Mouse (Mus musculus) bone marrow macrophage, adult 2 months (primary cell): ENCODE measurements around the gene Calhm3. TPM values are rescaled to one million over a fixed set of nuclear protein-coding genes. Genes with fewer than 3 reads are reported as not detected.

Source experiments
- H3K27ac ChIP-seq: 2 replicates; pipeline ENCODE4 v1.5.1; 2012; ENCODE audit warnings: low read depth, low read length; ENCODE audit not compliant: insufficient read depth
- H3K4me1 ChIP-seq: 2 replicates; pipeline ENCODE4 v1.6.1; 2012; ENCODE audit warnings: low read length; ENCODE audit not compliant: control insufficient read depth, insufficient read depth
- H3K4me3 ChIP-seq: 2 replicates; pipeline ENCODE4 v1.5.1; 2012; ENCODE audit warnings: mild to moderate bottlenecking, low read length, moderate library complexity; ENCODE audit not compliant: insufficient read depth
- CTCF ChIP-seq: IDR thresholded peaks from 2 replicates; pipeline ENCODE4 v1.5.1; 2012; ENCODE audit warnings: low read depth, mild to moderate bottlenecking, low read length, moderate library complexity
- POLR2A ChIP-seq: IDR thresholded peaks from 2 replicates; pipeline ENCODE4 v1.6.1; 2012; ENCODE audit warnings: mild to moderate bottlenecking, low read depth, low read length, borderline replicate concordance
- polyA plus RNA-seq: library from polyadenylated mRNA; stranded (reverse); fragments of >200 nt; gene quantifications from 2 replicates; pipeline ENCODE4 v1.2.4, GENCODE M21; 2012; ENCODE audit not compliant: missing spikeins, insufficient read depth, insufficient read length

Gene Calhm3
- polyA plus RNA-seq, 1 experiment = not detected

GRCm38 (mm10) chr19:47184736-47185135 is 27.2 kb upstream of the Calhm3 start:
- Histone ChIP-seq H3K4me1 (peaks cover 10% of the 10 kb centered on the region), H3K27ac (no peak overlapping the region), H3K4me3 (no peak overlapping the region)
- TF ChIP-seq POLR2A = no peak
- TF ChIP-seq CTCF = no peak

- no peak overlapping the region for H3K4me3 ChIP-seq
- no peak for TF ChIP-seq POLR2A
- TF ChIP-seq CTCF = no peak
- H3K4me1 ChIP-seq = peaks cover 10% of the 10 kb centered on the region
- H3K27ac ChIP-seq = no peak overlapping the region
Observed at GRCm38 (mm10) chr19:47184221-47184620, 26.7 kb upstream of the Calhm3 start.

GRCm38 (mm10) chr19:47180011-47180410 is 22.4 kb upstream of the Calhm3 start:
- no peak overlapping the region for H3K27ac ChIP-seq
- TF ChIP-seq POLR2A (no peak), CTCF (no peak)
- H3K4me3 ChIP-seq = no peak overlapping the region
- peaks cover 10% of the 10 kb centered on the region for H3K4me1 ChIP-seq

GRCm38 (mm10) chr19:47179272-47179809 is 21.8 kb upstream of the Calhm3 start:
- peaks cover 8% of the 10 kb centered on the region for H3K4me1 ChIP-seq
- H3K27ac ChIP-seq = no peak overlapping the region
- no peak for TF ChIP-seq CTCF
- peak overlapping the region; percentile 45 for H3K4me3 ChIP-seq

- TF ChIP-seq POLR2A (no peak), CTCF (no peak)
- peak within 1 kb of the TSS; percentile 45 for H3K4me3 ChIP-seq
- no peak within 1 kb of the TSS for H3K27ac ChIP-seq
- H3K4me1 ChIP-seq = peaks cover 3% of the 10 kb centered on the region; the same call in 1 of the 2 replicates
Observed at GRCm38 (mm10) chr19:47178431-47179271, 21.1 kb upstream of the Calhm3 start, which contains the start of gene Neurl1a. Gene Neurl1a, plus strand, starts transcription at chr19:47178820.

- 0 out of 2 replicates have a peak overlapping the region, but pooled peaks have one; percentile 45 for H3K4me3 ChIP-seq
- H3K4me1 ChIP-seq = no peaks in the 10 kb centered on the region
- TF ChIP-seq CTCF (no peak), POLR2A (no peak)
Observed at GRCm38 (mm10) chr19:47178001-47178400, 20.4 kb upstream of the Calhm3 start.

GRCm38 (mm10) chr19:47176916-47177505 is 19.4 kb upstream of the Calhm3 start:
- H3K4me3 ChIP-seq = no peak overlapping the region

More at GRCm38 (mm10) chr19:47178001-47178400, 20.4 kb upstream of the Calhm3 start:
- no peak overlapping the region for H3K27ac ChIP-seq

GRCm38 (mm10) chr19:47175472-47175871 is 17.9 kb upstream of the Calhm3 start:
- no peaks in the 10 kb centered on the region for H3K4me1 ChIP-seq
- H3K27ac ChIP-seq = no peak overlapping the region
- no peak overlapping the region for H3K4me3 ChIP-seq
- TF ChIP-seq POLR2A = no peak
- 0 out of 2 replicates have a peak, but pooled peaks have one; percentile 5 for TF ChIP-seq CTCF

More at GRCm38 (mm10) chr19:47176916-47177505, 19.4 kb upstream of the Calhm3 start:
- H3K4me1 ChIP-seq = no peaks in the 10 kb centered on the region
- no peak overlapping the region for H3K27ac ChIP-seq
- TF ChIP-seq CTCF (no peak), POLR2A (no peak)

- Histone ChIP-seq H3K27ac (no peak overlapping the region), H3K4me3 (no peak overlapping the region), H3K4me1 (no peaks in the 10 kb centered on the region)
- peak; percentile 36; the same call in 1 of the 2 replicates for TF ChIP-seq CTCF
- TF ChIP-seq POLR2A = no peak
Observed at GRCm38 (mm10) chr19:47174515-47174914, 17.0 kb upstream of the Calhm3 start.

GRCm38 (mm10) chr19:47168793-47169412 is 11.3 kb upstream of the Calhm3 start:
- Histone ChIP-seq H3K27ac (no peak overlapping the region), H3K4me3 (peak overlapping the region; percentile 0), H3K4me1 (peaks cover 7% of the 10 kb centered on the region)
- TF ChIP-seq POLR2A (no peak), CTCF (peak; percentile 64)
